Mouse (Mus musculus) liver, adult 2 months (tissue): ENCODE results near the gene Hspa8.

Source experiments
- CTCF ChIP-seq: fragments of 200-500 bp; IDR thresholded peaks from 2 replicates; pipeline ENCODE4 v1.5.1; 2011; ENCODE audit warnings: low read depth, low read length, control low read depth
- POLR2A ChIP-seq: fragments of 200-500 bp; IDR thresholded peaks from 2 replicates; pipeline ENCODE4 v1.6.1; 2011; ENCODE audit warnings: low read length, control low read depth; ENCODE audit not compliant: insufficient read depth; ENCODE audit errors: extremely low read depth

DNA sequence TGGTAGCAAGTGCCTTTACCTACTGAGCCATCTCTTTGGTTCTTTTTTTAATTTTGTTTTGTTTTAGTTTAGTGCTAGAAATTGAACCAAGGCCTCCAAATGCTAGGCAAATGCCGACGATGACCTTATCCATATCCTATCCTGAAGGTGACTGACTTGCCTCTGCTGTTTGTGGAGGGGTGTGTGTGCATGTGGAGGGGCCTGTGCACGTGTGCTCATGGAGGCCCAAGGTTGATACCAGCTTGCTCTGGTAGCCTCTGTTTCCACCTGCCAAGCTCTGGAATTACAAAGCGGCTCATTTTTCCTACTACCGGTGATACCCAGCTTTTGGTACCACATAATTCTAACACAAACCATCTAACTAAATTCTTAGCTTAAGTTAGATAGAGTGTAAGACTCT lies 7.2 kb upstream of the Hspa8 start:
- TF ChIP-seq POLR2A (no peak), CTCF (no peak)
